Mouse (Mus musculus) embryonic facial prominence, embryonic 14.5 days (tissue): ENCODE data around the gene Gm21818. TPM values are rescaled to one million over a fixed set of nuclear protein-coding genes. Genes with fewer than 3 reads are reported as not detected.
"Not testable (repeated sequence)": the region's sequence is repeated elsewhere in the genome, so short reads cannot be mapped to it uniquely, and the experiment has no call there.

ENCODE experiments used
- ATAC-seq: fragments of 200-750 bp; cut with Nextera tagmentation; 2 replicates; pipeline ENCODE4 v1.8.0; 2017; ENCODE audit warnings: low read depth, moderate number of reproducible peaks, moderate TSS enrichment
- DNase-seq: peaks from one replicate; pipeline ENCODE4 v3.0.0-alpha.2; 2015; ENCODE audit warnings: low spot score
- H3K27ac ChIP-seq: fragments of 300-500 bp; sonication (generic); replicated peaks from 2 replicates; pipeline ENCODE4 v1.5.1; 2014; ENCODE audit warnings: low read depth, mild to moderate bottlenecking, low read length, moderate library complexity
- H3K27me3 ChIP-seq: fragments of 300-500 bp; sonication (generic); replicated peaks from 2 replicates; pipeline ENCODE4 v1.6.1; 2014; ENCODE audit warnings: low read length; ENCODE audit not compliant: control insufficient read depth, insufficient read depth
- H3K36me3 ChIP-seq: fragments of 300-500 bp; sonication (generic); 2 replicates; pipeline ENCODE4 v1.6.1; 2014; ENCODE audit warnings: low read length, mixed read lengths; ENCODE audit not compliant: control insufficient read depth, insufficient read depth
- H3K4me1 ChIP-seq: fragments of 300-500 bp; sonication (generic); 2 replicates; pipeline ENCODE4 v1.6.1; 2014; ENCODE audit warnings: antibody characterized with exemption, low read length; ENCODE audit not compliant: control insufficient read depth, insufficient read depth
- H3K4me2 ChIP-seq: fragments of 300-500 bp; sonication (generic); 2 replicates; pipeline ENCODE4 v1.6.1; 2014; ENCODE audit warnings: low read depth, mild to moderate bottlenecking, low read length, moderate library complexity, mixed read lengths
- H3K4me3 ChIP-seq: fragments of 300-500 bp; sonication (generic); 2 replicates; pipeline ENCODE4 v1.5.1; 2014; ENCODE audit warnings: low read depth, mild to moderate bottlenecking, low read length
- H3K9ac ChIP-seq: fragments of 300-500 bp; sonication (generic); 2 replicates; pipeline ENCODE4 v1.6.1; 2014; ENCODE audit warnings: low read depth, mild to moderate bottlenecking, low read length, moderate library complexity, mixed read lengths
- H3K9me3 ChIP-seq: fragments of 300-500 bp; sonication (generic); 2 replicates; pipeline ENCODE4 v1.6.1; 2016; ENCODE audit warnings: low read length; ENCODE audit not compliant: control insufficient read depth
- WGBS: fragments of 180-500 bp; shearing (Covaris S2); extraction: QIAGEN DNeasy Blood & Tissue Kit; methylation state at CpG from one replicate; pipeline ENCODE4 v1.1.7; 2014; 5-methylcytosine and 5-hydroxymethylcytosine counted together
- polyA plus RNA-seq: library from polyadenylated mRNA; unstranded; fragments of >200 nt; fragmentation: Nextera tagmentation; extraction: Ambion mirVana; gene quantifications from 2 replicates; pipeline ENCODE4 v1.2.1, GENCODE M21; 2014

Gene Gm21818
- not detected in 2 replicates for polyA plus RNA-seq

GRCm38 (mm10) chr13:120172133-120172532, at the start of gene Gm21818:
TSS of gene Gm21818 (plus strand) at chr13:120172433.
- 76% methylated on average over 4 of the region's 4 CpGs for WGBS
- H3K4me2 ChIP-seq, H3K36me3 ChIP-seq, H3K4me1 ChIP-seq, H3K27me3 ChIP-seq, H3K9ac ChIP-seq, H3K4me3 ChIP-seq, DNase-seq, H3K27ac ChIP-seq, ATAC-seq, H3K9me3 ChIP-seq: not testable (repeated sequence)

GRCm38 (mm10) chr13:120139946-120140345, 32.3 kb upstream of the Gm21818 start, which contains the start of gene Gm20767:
TSS of gene Gm20767 (plus strand) at chr13:120140246.
- H3K4me3 ChIP-seq, H3K9ac ChIP-seq, H3K4me2 ChIP-seq, ATAC-seq, H3K9me3 ChIP-seq, DNase-seq, H3K36me3 ChIP-seq, H3K4me1 ChIP-seq, H3K27ac ChIP-seq, H3K27me3 ChIP-seq: not testable (repeated sequence)
- whole genome bisulfite sequencing, result 88% methylated on average over 2 of the region's 5 CpGs

- H3K27me3 ChIP-seq, H3K9ac ChIP-seq, H3K4me2 ChIP-seq, ATAC-seq, H3K27ac ChIP-seq, H3K36me3 ChIP-seq, DNase-seq, H3K4me3 ChIP-seq, H3K4me1 ChIP-seq, H3K9me3 ChIP-seq: not testable (repeated sequence)
- WGBS, result 83% methylated on average over 2 of the region's 3 CpGs
Observed at GRCm38 (mm10) chr13:120142348-120142747, 29.9 kb upstream of the Gm21818 start.

DNA sequence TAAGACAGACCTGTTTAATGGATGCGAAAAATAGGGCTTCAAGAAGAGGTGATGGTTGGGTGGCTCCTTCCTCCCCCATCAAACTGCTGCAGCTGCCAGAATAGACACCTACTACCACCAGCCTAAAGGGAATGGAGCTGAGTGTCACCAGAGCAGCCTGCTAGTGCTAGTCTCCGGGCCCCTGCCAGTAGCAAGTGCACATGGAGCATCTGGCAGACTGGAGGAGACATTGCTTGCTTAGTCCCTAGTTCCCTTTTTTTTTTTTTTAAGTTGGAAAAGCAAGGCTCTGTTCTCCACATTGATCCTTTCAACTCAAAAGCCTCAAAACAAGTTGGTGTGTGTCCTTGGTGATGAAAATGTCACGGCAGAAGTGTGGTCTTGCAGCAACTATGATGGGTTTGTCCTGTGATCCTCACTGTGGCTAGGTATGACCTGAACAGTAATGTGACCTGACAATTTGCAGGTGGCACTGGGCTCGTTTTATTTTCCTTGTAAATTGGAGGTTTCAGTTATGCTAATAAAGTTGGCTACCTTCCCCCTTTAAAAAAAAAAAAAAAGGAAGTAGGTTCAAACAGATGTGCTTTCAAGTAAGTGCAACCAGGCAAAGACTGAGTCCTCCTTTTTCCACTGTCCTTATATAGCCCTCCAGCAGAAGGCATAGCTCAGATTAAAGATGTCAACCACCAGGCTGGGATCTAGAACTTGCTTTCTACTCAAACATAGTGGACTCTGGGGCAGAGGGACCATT, 22.4 kb upstream of the Gm21818 start:
- 60% methylated on average over 3 of the region's 4 CpGs for WGBS
- not testable (repeated sequence) for H3K4me2 ChIP-seq, H3K27ac ChIP-seq, H3K9ac ChIP-seq, DNase-seq, H3K9me3 ChIP-seq, H3K27me3 ChIP-seq, H3K36me3 ChIP-seq, H3K4me3 ChIP-seq, ATAC-seq, H3K4me1 ChIP-seq

DNA sequence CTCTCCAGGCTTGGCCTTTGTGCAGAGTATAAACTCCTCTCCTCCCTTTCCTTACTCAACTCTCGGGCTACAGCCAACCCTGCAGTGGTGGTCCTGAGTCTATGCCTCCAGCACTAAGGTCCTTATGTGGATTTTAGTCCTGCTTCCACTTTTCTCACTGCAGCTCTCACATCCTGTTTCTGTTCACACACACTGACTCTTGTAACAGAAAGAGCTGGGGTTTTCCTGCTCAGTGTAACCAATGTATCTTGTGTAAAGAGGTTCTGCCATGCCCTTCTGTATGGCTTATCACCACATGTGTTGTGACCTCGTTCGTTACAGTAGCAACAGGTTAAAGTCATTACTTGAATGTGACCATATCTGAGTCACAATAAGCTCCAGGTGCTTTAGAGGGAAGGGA, 21.6 kb upstream of the Gm21818 start:
- not testable (repeated sequence) for H3K4me2 ChIP-seq, ATAC-seq, H3K9me3 ChIP-seq, H3K36me3 ChIP-seq, H3K27ac ChIP-seq, H3K4me1 ChIP-seq, H3K4me3 ChIP-seq, H3K9ac ChIP-seq, H3K27me3 ChIP-seq, DNase-seq
- 63% methylated on average over 3 of the region's 3 CpGs for WGBS

- H3K4me1 ChIP-seq, H3K9me3 ChIP-seq, ATAC-seq, H3K4me3 ChIP-seq, H3K36me3 ChIP-seq, H3K27ac ChIP-seq, H3K4me2 ChIP-seq, DNase-seq, H3K27me3 ChIP-seq, H3K9ac ChIP-seq: not testable (repeated sequence)
- 54% methylated on average over 5 of the region's 5 CpGs for WGBS
Observed at GRCm38 (mm10) chr13:120168301-120168700, 3.9 kb upstream of the Gm21818 start.

GRCm38 (mm10) chr13:120196189-120196821, 24.1 kb downstream of the Gm21818 start:
- 78% methylated on average over 7 of the region's 8 CpGs for WGBS
- not testable (repeated sequence) for H3K4me3 ChIP-seq, H3K36me3 ChIP-seq, H3K4me2 ChIP-seq, H3K27ac ChIP-seq, H3K9ac ChIP-seq, H3K4me1 ChIP-seq, ATAC-seq, DNase-seq, H3K9me3 ChIP-seq, H3K27me3 ChIP-seq

DNA sequence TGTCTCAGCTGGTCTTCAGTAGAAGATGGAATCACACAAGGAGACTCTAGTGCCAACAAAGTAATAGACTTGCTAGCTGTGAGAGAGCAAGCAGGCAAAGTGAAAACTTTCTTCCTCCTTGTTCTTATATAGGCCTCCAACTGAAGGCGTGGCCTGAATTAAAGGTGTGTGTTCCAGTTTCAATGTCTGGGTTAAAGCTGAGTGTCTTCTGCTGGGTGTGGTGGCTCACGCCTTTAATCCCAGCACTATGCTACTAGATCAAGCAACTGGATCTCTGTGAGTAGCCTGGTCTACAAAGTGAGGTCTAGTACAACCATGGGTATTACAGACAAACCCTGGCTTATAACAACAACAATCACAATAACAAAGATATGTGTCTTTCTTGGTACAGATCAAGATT, 43.6 kb downstream of the Gm21818 start, which contains the start of gene Gm21762:
Gm21762 (minus strand) TSS at position 101 of the 400 bp plus-strand sequence.
- no CpG with 5 or more reads among the region's 2 CpGs for WGBS
- DNase-seq, H3K9me3 ChIP-seq, H3K36me3 ChIP-seq, ATAC-seq, H3K27me3 ChIP-seq, H3K4me3 ChIP-seq, H3K9ac ChIP-seq, H3K4me1 ChIP-seq, H3K27ac ChIP-seq, H3K4me2 ChIP-seq: not testable (repeated sequence)
